Mouse (Mus musculus): Measurements from ENCODE around the gene Mpzl1.

- no peak for TF ChIP-seq CTCF (IDR thresholded peaks at IDR 0.05)
- no peak for TF ChIP-seq EP300 (IDR thresholded peaks at IDR 0.05)
Observed at GRCm38 (mm10) chr1:165604203-165604602, 30.1 kb downstream of the Mpzl1 start.
